8 mouse cellular contexts compared by ENCODE assay signal in genomic region chr2:105673631-105674060, GRCm38 (mm10). TPM values are rescaled to one million over a fixed set of nuclear protein-coding genes. Genes with fewer than 3 reads are reported as not detected.
DNase-seq lines count a peak whose midpoint lies in the region; ATAC-seq and TF ChIP-seq lines count a peak whose summit lies in the region.

No protein-coding gene starts in this region.

- no peaks in the 10 kb centered on the region for H3K9me3 ChIP-seq in embryonic facial prominence, embryonic 12.5 days
- H3K9me3 ChIP-seq in midbrain, embryonic 13.5 days, result no peaks in the 10 kb centered on the region

- WGBS in embryonic facial prominence, embryonic 12.5 days, result 1% methylated on average over 10 of the region's 10 CpGs
- 2% methylated on average over 10 of the region's 10 CpGs for WGBS in midbrain, embryonic 13.5 days

- peak overlapping the region; percentile 24; the same call in 1 of the 2 replicates for H3K27ac ChIP-seq in left cerebral cortex, adult 2 months
- no peak overlapping the region for H3K27ac ChIP-seq in embryonic facial prominence, embryonic 12.5 days
- H3K27ac ChIP-seq in midbrain, embryonic 13.5 days, result peak overlapping the region; percentile 62

- peaks cover 15% of the 10 kb centered on the region; the same call in 1 of the 2 replicates for H3K4me1 ChIP-seq in embryonic facial prominence, embryonic 12.5 days
- H3K4me1 ChIP-seq in midbrain, embryonic 13.5 days (replicated peaks), result peaks cover 49% of the 10 kb centered on the region

- H3K4me2 ChIP-seq in embryonic facial prominence, embryonic 12.5 days (replicated peaks), result peak overlapping the region; percentile 43; the same call in 1 of the 2 replicates
- peak overlapping the region; percentile 62 for H3K4me2 ChIP-seq in midbrain, embryonic 13.5 days (replicated peaks)

- H3K27me3 ChIP-seq in embryonic facial prominence, embryonic 12.5 days, result peaks cover 88% of the 10 kb centered on the region
- peaks cover 98% of the 10 kb centered on the region for H3K27me3 ChIP-seq in midbrain, embryonic 13.5 days

- no peak for TF ChIP-seq CTCF in left cerebral cortex, adult 2 months (IDR thresholded peaks at IDR 0.05)

- no peaks in the 10 kb centered on the region for H3K36me3 ChIP-seq in embryonic facial prominence, embryonic 12.5 days
- no peaks in the 10 kb centered on the region for H3K36me3 ChIP-seq in midbrain, embryonic 13.5 days

- H3K4me3 ChIP-seq in left cerebral cortex, adult 2 months, result no peak overlapping the region; the same call in 1 of the 2 replicates
- peak overlapping the region; percentile 16 for H3K4me3 ChIP-seq in embryonic facial prominence, embryonic 12.5 days
- H3K4me3 ChIP-seq in midbrain, embryonic 13.5 days (replicated peaks), result peak overlapping the region; percentile 49

- H3K9ac ChIP-seq in embryonic facial prominence, embryonic 12.5 days, result no peak overlapping the region
- H3K9ac ChIP-seq in midbrain, embryonic 13.5 days (replicated peaks), result peak overlapping the region; percentile 55

- no peak for ATAC-seq in embryonic facial prominence, embryonic 12.5 days (ENCODE audit: insufficient number of reproducible peaks, insufficient read depth, low FRiP score, low TSS enrichment)
- no peak for ATAC-seq in midbrain, embryonic 13.5 days

- intact Hi-C loops in left cerebral cortex, adult 2 months (cut with DNase I), result loop anchor here (5.0 kb wide), 3 partner anchors 229 to 546 kb away; partner anchors contain the start of genes Elp4, Immp1l and Wt1
- intact Hi-C loops in left cerebral cortex, postnatal 25 days (cut with DNase I), result loop anchor here (5.0 kb wide), 1 partner anchor 409 kb away; no protein-coding TSS in a partner anchor
- intact Hi-C loops in heart, postnatal 36 days (cut with DNase I), result loop anchor here (5.0 kb wide), 2 partner anchors 329 to 541 kb away; partner anchors contain the start of gene Dnajc24

- DNase-seq in left cerebral cortex, adult 2 months (ENCODE audit: extremely low spot score in 1 of 2, low spot score in 2 of 2), result no peak
- no peak for DNase-seq in left cerebral cortex, postnatal 25 days (ENCODE audit: low spot score in 2 of 2)
- DNase-seq in heart, postnatal 36 days, result peak; percentile 36 to 58
- DNase-seq in testis, postnatal 14 days (ENCODE audit: low spot score), result no peak
- DNase-seq in frontal cortex, postnatal 25 days (ENCODE audit: low spot score in 2 of 2), result no peak
- DNase-seq in spleen, adult 18-20 months, result no peak

RNA-seq across cellular contexts. Expression of gene Pax6, which starts 4.9 kb away (rescaled TPM):
- total RNA-seq in left cerebral cortex, adult 2 months (2021), result 10 to 100 TPM in 1 of 2 experiments, 1 to 10 TPM in 1; 8.2 to 11.7 TPM
- 1 to 10 TPM; 8.4 to 8.5 TPM for total RNA-seq in left cerebral cortex, postnatal 25 days (2021)
- polyA plus RNA-seq in embryonic facial prominence, embryonic 12.5 days (2016; fragmentation: Nextera tagmentation; extraction: Ambion mirVana), result 13.7 and 20.8 TPM in 2 replicates
- total RNA-seq in heart, postnatal 36 days (2021), result not detected
- 39.9 and 40.9 TPM in 2 replicates for polyA plus RNA-seq in midbrain, embryonic 13.5 days (2015; fragmentation: Nextera tagmentation; extraction: Ambion mirVana)

Comparison
In these comparisons a context has a peak if more than half of its experiments do, and no peak if none do; other contexts are left out.
1. DNase-seq: peak in heart, postnatal 36 days (2 of 2); none in left cerebral cortex, adult 2 months (0 of 2), left cerebral cortex, postnatal 25 days (0 of 2), testis, postnatal 14 days (single experiment), frontal cortex, postnatal 25 days (0 of 2) and spleen, adult 18-20 months (0 of 2).
2. RNA of gene Pax6, which starts 4.9 kb away (total RNA-seq): 8.2 to 11.7 TPM in left cerebral cortex, adult 2 months and 8.4 to 8.5 TPM in left cerebral cortex, postnatal 25 days; not detected in heart, postnatal 36 days; every median in the first group is over 4 times any median in the second.